Mouse (Mus musculus) midbrain, postnatal 0 days (tissue): ENCODE measurements around the gene Rab34. TPM values are rescaled to one million over a fixed set of nuclear protein-coding genes. Genes with fewer than 3 reads are reported as not detected.

Source experiments
- ATAC-seq: fragments of 200-750 bp; cut with Nextera tagmentation; 2 replicates; pipeline ENCODE4 v1.8.0; 2017; ENCODE audit warnings: moderate number of reproducible peaks, mild to moderate bottlenecking, moderate TSS enrichment, moderate library complexity; ENCODE audit not compliant: low FRiP score
- DNase-seq: peaks from one replicate; pipeline ENCODE4 v3.0.0-alpha.2; 2015; ENCODE audit warnings: low spot score
- H3K27ac ChIP-seq: fragments of 300-500 bp; sonication (generic); 2 replicates; pipeline ENCODE4 v1.5.1; 2014; ENCODE audit warnings: low read depth, mild to moderate bottlenecking, low read length, mixed read lengths
- H3K27me3 ChIP-seq: fragments of 300-500 bp; sonication (generic); 2 replicates; pipeline ENCODE4 v1.6.1; 2014; ENCODE audit warnings: low read length, control low read depth, mixed read lengths; ENCODE audit not compliant: insufficient read depth
- H3K36me3 ChIP-seq: fragments of 300-500 bp; sonication (generic); 2 replicates; pipeline ENCODE4 v1.6.1; 2014; ENCODE audit warnings: low read length, control low read depth, mixed read lengths; ENCODE audit not compliant: insufficient read depth
- H3K4me1 ChIP-seq: fragments of 300-500 bp; sonication (generic); 2 replicates; pipeline ENCODE4 v1.6.1; 2014; ENCODE audit warnings: mild to moderate bottlenecking, control low read depth, antibody characterized with exemption, low read length, mixed read lengths; ENCODE audit not compliant: insufficient read depth
- H3K4me2 ChIP-seq: fragments of 300-500 bp; sonication (generic); 2 replicates; pipeline ENCODE4 v1.6.1; 2014; ENCODE audit warnings: low read depth, mild to moderate bottlenecking, low read length, mixed read lengths; ENCODE audit not compliant: poor library complexity, severe bottlenecking
- H3K4me3 ChIP-seq: fragments of 300-500 bp; sonication (generic); 2 replicates; pipeline ENCODE4 v1.5.1; 2014; ENCODE audit warnings: low read depth, mild to moderate bottlenecking, low read length, moderate library complexity
- H3K9ac ChIP-seq: fragments of 300-500 bp; sonication (generic); replicated peaks from 2 replicates; pipeline ENCODE4 v1.6.1; 2014; ENCODE audit warnings: mild to moderate bottlenecking, low read length, moderate library complexity, mixed read lengths; ENCODE audit not compliant: poor library complexity, severe bottlenecking
- H3K9me3 ChIP-seq: fragments of 300-500 bp; sonication (generic); 2 replicates; pipeline ENCODE4 v1.6.1; 2016; ENCODE audit warnings: low read length, control low read depth
- CTCF ChIP-seq: IDR thresholded peaks from 2 replicates; pipeline ENCODE4 v1.5.1; 2016; ENCODE audit warnings: antibody characterized with exemption, mild to moderate bottlenecking
- WGBS: fragments of 180-500 bp; shearing (Covaris S2); extraction: QIAGEN DNeasy Blood & Tissue Kit; methylation state at CpG from one replicate; pipeline ENCODE4 v1.1.7; 2014; 5-methylcytosine and 5-hydroxymethylcytosine counted together
- polyA plus RNA-seq: library from polyadenylated mRNA; unstranded; fragments of >200 nt; fragmentation: Nextera tagmentation; extraction: Ambion mirVana; gene quantifications from 2 replicates; pipeline ENCODE4 v1.2.1, GENCODE M21; 2015
- total RNA-seq: library from RNA; depleted of rRNA; stranded (reverse); fragments of >200 nt; gene quantifications from 2 replicates; pipeline ENCODE4 v1.2.3, GENCODE M21; 2014

Gene Rab34
- total and polyA plus RNA-seq, 2 experiments from 2014 or later = 65.5 to 71.3 TPM

DNA sequence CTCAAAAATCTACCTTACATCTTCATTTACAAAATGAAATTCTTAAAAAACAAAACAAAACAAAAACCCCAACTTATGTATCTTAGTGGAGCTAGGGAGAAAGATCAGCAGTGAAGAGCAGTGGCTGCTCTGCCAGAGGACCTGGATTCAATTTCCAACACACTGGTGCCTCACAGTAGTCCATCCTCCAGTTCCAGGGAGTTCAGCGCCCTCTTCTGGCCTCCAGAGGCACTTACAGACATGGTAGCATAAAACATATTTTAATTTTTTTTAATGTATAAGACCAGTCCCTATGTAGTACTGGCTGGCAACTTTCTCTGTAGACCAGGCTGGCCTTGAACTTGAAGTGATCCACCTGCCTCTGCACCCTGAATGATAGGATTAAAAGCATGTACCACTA lies 37.1 kb upstream of the Rab34 start:
- peak; percentile 70 for TF ChIP-seq CTCF
- ATAC-seq = no peak
- Histone ChIP-seq H3K4me2 (no peak overlapping the region), H3K9ac (no peak overlapping the region), H3K4me1 (0 out of 2 replicates have a peak, but pooled peaks cover 5% of the 10 kb centered on the region), H3K4me3 (no peak overlapping the region), H3K27ac (no peak overlapping the region), H3K9me3 (no peaks in the 10 kb centered on the region), H3K27me3 (no peaks in the 10 kb centered on the region), H3K36me3 (peaks cover 44% of the 10 kb centered on the region)
- WGBS = 23% methylated on average over 1 of the region's 1 CpGs
- peak; percentile 42 for DNase-seq

DNA sequence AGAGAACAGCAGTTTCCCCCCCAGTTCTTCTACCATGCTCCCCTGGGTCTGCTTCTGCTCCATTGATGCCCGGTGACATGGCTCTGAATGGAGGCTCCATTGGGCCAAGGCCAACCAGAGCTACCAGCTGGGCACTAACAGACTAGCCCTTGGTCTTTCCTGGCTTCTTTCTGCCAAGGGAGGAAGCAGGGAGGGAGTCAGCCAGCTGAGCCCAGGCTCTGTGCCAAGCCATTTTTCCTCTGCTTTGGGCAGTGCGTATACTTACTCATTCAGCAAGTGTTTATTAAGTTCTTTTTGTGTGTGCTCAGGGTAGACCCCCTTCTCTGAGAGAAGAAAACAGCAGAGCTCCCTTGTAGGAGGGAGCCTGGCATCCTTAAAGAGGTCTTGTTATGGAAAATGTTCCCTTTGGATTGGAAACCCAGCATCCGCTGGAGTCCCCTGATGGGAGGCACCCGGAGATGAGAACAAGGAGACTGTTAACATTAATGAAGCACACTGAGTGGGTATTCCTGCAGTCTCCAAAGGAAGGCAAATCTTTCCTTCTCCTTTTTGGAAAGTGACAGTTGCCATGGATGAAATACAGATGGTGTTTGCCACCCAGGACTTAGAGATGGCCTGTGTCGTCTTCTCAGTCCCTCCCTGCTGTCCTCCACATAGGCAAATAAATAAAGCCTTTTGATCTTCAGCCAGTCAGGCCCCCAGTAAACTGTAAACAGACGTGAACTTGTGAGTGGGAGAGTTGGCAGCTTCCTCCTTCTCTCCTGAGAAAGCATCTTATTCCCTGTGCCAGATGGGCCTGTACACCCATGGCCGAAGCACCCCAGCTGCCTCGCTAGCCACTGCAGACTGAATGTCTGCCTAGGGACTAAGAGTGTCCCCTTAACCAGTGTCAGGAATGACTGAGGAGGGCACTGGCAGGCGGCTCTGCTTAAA lies 35.7 kb upstream of the Rab34 start:
- H3K27me3 ChIP-seq = no peaks in the 10 kb centered on the region
- H3K27ac ChIP-seq = peak overlapping the region; percentile 73
- H3K4me3 ChIP-seq = no peak overlapping the region
- 0 out of 2 replicates have a peak, but pooled peaks cover 5% of the 10 kb centered on the region for H3K4me1 ChIP-seq
- H3K4me2 ChIP-seq = no peak overlapping the region
- no peaks in the 10 kb centered on the region for H3K9me3 ChIP-seq
- ATAC-seq = peak; percentile 81
- H3K9ac ChIP-seq = no peak overlapping the region
- WGBS = 48% methylated on average over 9 of the region's 9 CpGs
- peak; percentile 97 for DNase-seq
- peaks cover 45% of the 10 kb centered on the region for H3K36me3 ChIP-seq
- no peak for TF ChIP-seq CTCF

DNA sequence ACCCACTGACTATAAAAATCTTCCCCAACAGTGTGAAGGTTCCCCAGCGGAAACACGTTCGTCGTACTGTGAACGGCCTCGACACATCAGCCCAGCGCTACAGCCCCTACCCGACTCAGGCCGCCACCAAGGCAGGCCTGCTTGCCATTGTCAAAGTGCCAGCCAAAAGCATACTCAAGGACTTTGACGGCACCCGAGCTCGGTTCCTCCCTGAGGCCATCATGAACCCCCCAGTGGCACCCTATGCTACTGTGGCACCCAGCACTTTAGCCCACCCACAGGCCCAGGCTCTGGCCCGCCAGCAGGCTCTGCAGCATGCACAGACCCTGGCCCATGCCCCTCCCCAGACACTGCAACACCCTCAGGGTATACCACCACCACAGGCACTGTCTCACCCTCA lies 34.5 kb upstream of the Rab34 start:
- Histone ChIP-seq H3K9me3 (no peaks in the 10 kb centered on the region), H3K4me2 (no peak overlapping the region), H3K27ac (peak overlapping the region; percentile 73), H3K9ac (no peak overlapping the region), H3K36me3 (peaks cover 52% of the 10 kb centered on the region), H3K4me1 (0 out of 2 replicates have a peak, but pooled peaks cover 5% of the 10 kb centered on the region), H3K27me3 (no peaks in the 10 kb centered on the region), H3K4me3 (no peak overlapping the region)
- WGBS = 69% methylated on average over 13 of the region's 13 CpGs
- DNase-seq = peak; percentile 27
- 0 out of 2 replicates have a peak, but pooled peaks have one; percentile 14 for ATAC-seq
- no peak for TF ChIP-seq CTCF

DNA sequence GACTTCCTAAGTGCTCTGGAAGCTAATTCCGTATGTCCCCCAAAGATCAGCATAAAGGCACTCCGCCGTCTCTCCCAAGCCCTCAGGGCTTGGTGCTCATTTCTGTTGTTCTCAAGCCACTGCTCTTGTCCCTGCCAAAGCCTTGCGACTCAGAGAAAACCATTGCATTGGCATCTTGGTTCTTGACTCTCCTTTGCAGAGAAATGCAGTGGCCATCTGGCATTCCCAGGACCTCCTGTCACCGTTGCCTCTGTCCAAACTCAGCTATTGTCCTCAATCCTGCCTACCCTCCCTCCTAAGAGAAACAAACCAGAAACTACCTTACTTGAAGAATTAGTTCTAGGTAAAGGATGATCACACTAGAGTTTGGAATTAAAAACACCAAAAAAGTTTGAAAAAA lies 32.6 kb upstream of the Rab34 start:
- ATAC-seq (no peak), DNase-seq (no peak)
- 57% methylated on average over 5 of the region's 5 CpGs for WGBS
- H3K4me2 ChIP-seq = no peak overlapping the region
- no peaks in the 10 kb centered on the region for H3K27me3 ChIP-seq
- H3K9me3 ChIP-seq = no peaks in the 10 kb centered on the region
- TF ChIP-seq CTCF = no peak
- no peak overlapping the region for H3K27ac ChIP-seq
- H3K4me3 ChIP-seq = no peak overlapping the region
- no peak overlapping the region for H3K9ac ChIP-seq
- peaks cover 56% of the 10 kb centered on the region for H3K36me3 ChIP-seq
- 0 out of 2 replicates have a peak, but pooled peaks cover 5% of the 10 kb centered on the region for H3K4me1 ChIP-seq

DNA sequence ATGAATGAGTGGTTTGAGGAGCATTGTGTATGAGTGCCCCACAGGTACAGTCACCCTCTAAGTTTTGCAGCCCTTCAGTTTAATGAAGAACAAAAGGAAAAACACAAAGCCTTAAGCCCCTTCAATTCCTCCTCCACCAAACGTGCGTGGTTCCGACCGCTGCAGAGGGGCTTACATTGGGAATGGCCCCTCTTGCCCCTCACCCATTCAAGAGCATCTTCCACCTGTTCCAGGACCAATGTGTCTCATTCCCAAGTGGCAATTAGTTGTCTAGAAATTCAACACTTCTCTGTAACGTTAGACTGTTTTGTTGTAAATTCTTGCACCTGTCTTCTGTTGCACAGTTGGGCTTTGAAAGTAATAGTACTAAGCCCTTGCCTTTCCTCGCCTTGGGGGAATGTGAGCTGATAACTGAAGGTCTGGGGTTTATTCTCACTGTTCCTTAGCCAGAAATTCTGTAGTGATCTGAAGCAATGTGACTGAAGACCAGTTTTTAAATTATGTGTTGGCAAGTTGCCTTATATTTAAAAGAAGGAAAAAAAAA lies 32.0 kb upstream of the Rab34 start:
- Histone ChIP-seq H3K4me3 (no peak overlapping the region), H3K9ac (no peak overlapping the region), H3K4me1 (0 out of 2 replicates have a peak, but pooled peaks cover 5% of the 10 kb centered on the region), H3K27ac (no peak overlapping the region), H3K9me3 (no peaks in the 10 kb centered on the region), H3K27me3 (no peaks in the 10 kb centered on the region), H3K4me2 (no peak overlapping the region), H3K36me3 (peaks cover 60% of the 10 kb centered on the region)
- ATAC-seq (no peak), DNase-seq (no peak)
- WGBS = 64% methylated on average over 6 of the region's 6 CpGs
- no peak for TF ChIP-seq CTCF

DNA sequence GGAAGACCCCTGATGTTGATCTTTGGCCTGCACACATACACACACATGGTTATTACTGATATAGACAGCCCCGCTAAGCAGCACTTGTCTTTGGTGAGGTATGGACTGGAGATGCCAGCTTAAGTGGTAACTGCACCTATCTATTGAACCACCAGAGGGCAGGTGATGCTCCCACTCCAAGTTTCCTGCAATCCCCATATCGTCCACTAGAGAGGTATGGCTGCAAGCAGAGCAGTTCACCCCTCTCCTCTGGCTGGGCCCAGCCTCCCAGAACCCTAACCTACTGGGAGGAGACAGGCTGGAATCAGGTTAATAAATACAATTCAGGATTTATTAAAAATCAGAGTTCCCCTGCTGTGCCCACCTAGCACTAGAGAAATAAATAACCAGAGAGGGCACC lies 29.1 kb upstream of the Rab34 start:
- Histone ChIP-seq H3K4me3 (no peak overlapping the region), H3K27ac (no peak overlapping the region), H3K9me3 (no peaks in the 10 kb centered on the region), H3K4me1 (peaks cover 12% of the 10 kb centered on the region), H3K9ac (no peak overlapping the region), H3K4me2 (no peak overlapping the region), H3K27me3 (no peaks in the 10 kb centered on the region), H3K36me3 (peaks cover 55% of the 10 kb centered on the region)
- TF ChIP-seq CTCF = peak; percentile 99
- ATAC-seq (peak; percentile 67; the same call in 1 of the 2 replicates), DNase-seq (peak; percentile 91)
- WGBS = 27% methylated on average over 2 of the region's 2 CpGs
